Mouse (Mus musculus): ENCODE measurements at regions not wholly inside any gene's neighbourhood (a gene's known extent, or its start where the extent isn't known, plus 50 kb on each side); places are given as distances from the start of the nearest gene placed in this dataset.

DNA sequence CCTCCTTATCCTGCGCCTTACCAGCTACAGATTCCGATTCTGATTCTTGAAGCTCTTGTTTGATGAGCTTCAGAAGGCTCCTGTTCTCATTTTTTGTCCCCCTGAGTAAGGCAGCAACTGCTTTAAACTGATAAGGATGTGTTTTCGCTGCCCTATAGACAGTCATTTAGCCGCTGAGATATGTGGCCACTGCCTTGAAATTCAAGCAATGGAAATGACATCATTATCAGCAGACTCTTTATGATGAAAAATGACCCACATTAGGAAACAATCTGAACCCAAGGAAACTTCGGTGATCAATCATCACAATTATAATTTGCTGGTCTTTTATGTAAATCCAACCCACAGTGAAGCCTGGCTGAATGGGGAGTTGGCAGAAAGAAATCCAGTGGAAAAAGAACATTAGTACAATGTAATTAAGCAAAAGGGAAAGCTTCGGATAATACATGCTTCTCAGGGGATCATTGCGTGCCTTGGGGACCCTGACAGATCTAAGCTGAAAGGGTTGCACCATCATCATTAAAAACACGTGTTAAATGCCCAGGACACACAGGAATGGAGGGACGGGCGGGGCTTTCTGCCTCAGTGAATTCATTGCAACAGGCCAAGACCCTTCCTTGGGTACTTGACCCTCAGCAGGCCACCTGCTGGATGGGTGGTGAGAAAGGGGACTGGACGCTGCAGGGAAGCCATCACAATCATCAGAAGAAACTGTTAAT is 462.2 kb downstream of the Pik3r1 start:
- ATAC-seq (no peak), DNase-seq (no peak)
- Histone ChIP-seq H3K27ac (ENCODE audit: low read depth, low read length) (no peak overlapping the region), H3K9ac (no peak overlapping the region), H3K27me3 (ENCODE audit: insufficient read depth, low read length) (no peaks in the 10 kb centered on the region), H3K4me1 (ENCODE audit: insufficient read depth) (no peaks in the 10 kb centered on the region), H3K36me3 (ENCODE audit: insufficient read depth) (no peaks in the 10 kb centered on the region), H3K4me2 (ENCODE audit: low read depth) (no peak overlapping the region), H3K9me3 (ENCODE audit: low read length) (no peaks in the 10 kb centered on the region), H3K4me3 (ENCODE audit: low read depth, low read length) (no peak overlapping the region)
- no peak for TF ChIP-seq CTCF (IDR thresholded peaks at IDR 0.05; ENCODE audit: low read depth)
- 42% methylated on average over 11 of the region's 11 CpGs for WGBS

- WGBS = 54% methylated on average over 6 of the region's 6 CpGs
- H3K9me3 ChIP-seq (ENCODE audit: low read length) = no peaks in the 10 kb centered on the region
- ATAC-seq (no peak), DNase-seq (no peak)
- no peak for TF ChIP-seq CTCF (IDR thresholded peaks at IDR 0.05; ENCODE audit: low read depth)
- no peak overlapping the region for H3K4me3 ChIP-seq (ENCODE audit: low read depth, low read length)
- no peak overlapping the region for H3K4me2 ChIP-seq (ENCODE audit: low read depth)
- H3K27me3 ChIP-seq (ENCODE audit: insufficient read depth, low read length) = no peaks in the 10 kb centered on the region
- H3K9ac ChIP-seq = no peak overlapping the region
- no peaks in the 10 kb centered on the region for H3K4me1 ChIP-seq (ENCODE audit: insufficient read depth)
- no peaks in the 10 kb centered on the region for H3K36me3 ChIP-seq (ENCODE audit: insufficient read depth)
- no peak overlapping the region for H3K27ac ChIP-seq (ENCODE audit: low read depth, low read length)
Measured at GRCm38 (mm10) chr13:101305063-101305462, 463.0 kb downstream of the Pik3r1 start.

DNA sequence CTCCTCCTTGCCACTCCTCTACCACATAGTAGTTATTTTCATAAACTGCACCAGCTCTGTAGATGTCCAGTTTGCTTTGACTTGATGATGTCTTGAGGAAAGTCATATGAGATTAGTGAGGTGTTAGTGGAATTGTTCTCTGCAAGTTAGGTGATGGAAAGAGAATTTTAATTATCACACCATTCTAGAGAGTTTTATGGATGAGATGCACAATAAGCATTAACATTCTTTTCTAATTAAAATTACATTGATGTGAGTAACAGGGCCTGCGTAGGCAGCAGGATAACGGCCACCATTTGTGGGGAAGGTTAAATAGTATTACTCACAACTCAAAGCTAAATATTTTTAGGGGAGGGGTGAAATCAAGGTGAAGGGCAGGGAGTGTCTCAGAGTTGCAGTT is 466.7 kb downstream of the Pik3r1 start:
- TF ChIP-seq CTCF (IDR thresholded peaks at IDR 0.05; ENCODE audit: low read depth) = no peak
- ATAC-seq = no peak
- 53% methylated on average over 2 of the region's 2 CpGs for WGBS

DNA sequence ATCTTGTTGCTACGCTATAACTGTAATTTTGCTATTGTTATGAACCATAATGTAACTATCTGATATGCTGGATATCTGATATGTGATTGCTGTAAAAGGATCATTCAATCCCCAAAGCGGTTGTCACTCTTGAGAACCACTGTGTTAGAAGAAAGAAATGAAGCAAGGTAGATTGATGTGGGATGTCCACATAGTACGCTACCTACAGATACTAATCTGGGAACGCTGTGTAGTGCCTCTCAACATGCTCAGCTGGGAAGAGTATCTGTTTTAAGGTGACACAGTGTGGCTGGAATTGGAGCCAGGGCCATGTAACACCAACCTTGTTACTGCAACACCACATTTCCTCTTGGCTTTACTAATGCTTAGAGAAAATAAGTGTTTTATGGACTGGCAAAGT is 456.2 kb upstream of the Slc30a5 start:
- Histone ChIP-seq H3K4me1 (ENCODE audit: insufficient read depth) (no peaks in the 10 kb centered on the region), H3K9ac (no peak overlapping the region), H3K36me3 (ENCODE audit: insufficient read depth) (no peaks in the 10 kb centered on the region), H3K27ac (ENCODE audit: low read depth, low read length) (no peak overlapping the region), H3K27me3 (ENCODE audit: insufficient read depth, low read length) (no peaks in the 10 kb centered on the region), H3K9me3 (ENCODE audit: low read length) (no peaks in the 10 kb centered on the region), H3K4me3 (ENCODE audit: low read depth, low read length) (no peak overlapping the region), H3K4me2 (ENCODE audit: low read depth) (no peak overlapping the region)
- ATAC-seq (no peak), DNase-seq (no peak)
- no peak for TF ChIP-seq CTCF (IDR thresholded peaks at IDR 0.05; ENCODE audit: low read depth)
- 95% methylated on average over 4 of the region's 4 CpGs for WGBS

More for the DNA sequence above, 466.7 kb downstream of the Pik3r1 start:
- no peaks in the 10 kb centered on the region for H3K9me3 ChIP-seq (ENCODE audit: low read length)
- DNase-seq = no peak
- no peak overlapping the region for H3K4me3 ChIP-seq (ENCODE audit: low read depth, low read length)
- no peaks in the 10 kb centered on the region for H3K36me3 ChIP-seq (ENCODE audit: insufficient read depth)
- no peak overlapping the region for H3K9ac ChIP-seq
- no peaks in the 10 kb centered on the region for H3K4me1 ChIP-seq (ENCODE audit: insufficient read depth)
- no peaks in the 10 kb centered on the region for H3K27me3 ChIP-seq (ENCODE audit: insufficient read depth, low read length)
- no peak overlapping the region for H3K4me2 ChIP-seq (ENCODE audit: low read depth)
- no peak overlapping the region for H3K27ac ChIP-seq (ENCODE audit: low read depth, low read length)

GRCm38 (mm10) chr13:101287131-101287530 is 453.9 kb upstream of the Slc30a5 start:
- ATAC-seq (no peak), DNase-seq (no peak)
- Histone ChIP-seq H3K27me3 (ENCODE audit: insufficient read depth, low read length) (no peaks in the 10 kb centered on the region), H3K4me1 (ENCODE audit: insufficient read depth) (no peaks in the 10 kb centered on the region), H3K36me3 (ENCODE audit: insufficient read depth) (no peaks in the 10 kb centered on the region), H3K27ac (ENCODE audit: low read depth, low read length) (no peak overlapping the region), H3K9me3 (ENCODE audit: low read length) (no peaks in the 10 kb centered on the region), H3K4me3 (ENCODE audit: low read depth, low read length) (no peak overlapping the region), H3K9ac (no peak overlapping the region), H3K4me2 (ENCODE audit: low read depth) (no peak overlapping the region)
- 14% methylated on average over 4 of the region's 4 CpGs for WGBS
- TF ChIP-seq CTCF (IDR thresholded peaks at IDR 0.05; ENCODE audit: low read depth) = no peak

DNA sequence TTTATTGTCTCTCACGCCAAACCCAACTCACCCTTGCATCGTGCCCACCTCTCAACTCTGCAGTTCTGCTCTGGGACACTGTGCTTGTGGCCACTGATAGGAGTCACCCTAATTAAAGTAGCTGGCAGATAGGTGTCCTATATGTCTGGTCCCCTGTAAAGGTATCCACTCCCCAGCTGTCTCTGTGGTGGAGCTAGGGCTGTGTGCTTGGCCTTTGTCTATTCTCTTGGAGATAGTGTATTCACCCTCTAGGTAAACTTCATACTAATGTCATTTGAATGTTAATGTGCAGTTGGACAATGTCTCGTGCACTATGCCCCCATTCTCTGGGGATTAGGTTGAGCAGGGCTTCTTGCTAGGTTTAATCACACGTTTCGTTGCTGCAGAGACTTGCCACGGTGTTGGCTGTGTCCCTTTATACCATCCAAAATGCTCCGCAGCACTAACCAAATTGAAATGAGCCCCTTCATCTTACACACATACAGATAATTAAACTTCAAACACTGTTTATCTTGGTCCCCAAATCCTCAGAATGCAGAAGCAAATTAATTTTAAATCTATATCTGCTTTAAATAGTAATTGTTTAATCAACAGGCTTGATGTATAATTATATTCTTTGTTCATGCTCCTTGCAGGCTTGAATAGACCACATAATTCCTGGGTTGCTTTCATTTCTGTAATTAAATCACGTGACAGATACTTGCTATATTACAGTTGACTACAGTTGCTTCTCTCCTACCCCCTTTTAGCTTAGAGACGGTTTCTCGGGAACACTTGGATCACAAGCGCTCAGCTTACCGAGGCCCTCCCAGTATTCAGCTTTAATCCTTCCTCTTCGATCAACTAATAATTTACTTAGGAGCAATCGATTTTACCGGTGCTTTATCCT is 453.0 kb upstream of the Slc30a5 start:
- 33% methylated on average over 15 of the region's 15 CpGs for WGBS
- TF ChIP-seq CTCF (IDR thresholded peaks at IDR 0.05; ENCODE audit: low read depth) = no peak
- no peak overlapping the region for H3K4me3 ChIP-seq (ENCODE audit: low read depth, low read length)
- no peaks in the 10 kb centered on the region for H3K4me1 ChIP-seq (ENCODE audit: insufficient read depth)
- H3K9me3 ChIP-seq (ENCODE audit: low read length) = no peaks in the 10 kb centered on the region
- H3K4me2 ChIP-seq (ENCODE audit: low read depth) = 0 out of 2 replicates have a peak overlapping the region, but pooled peaks have one; percentile 8
- H3K9ac ChIP-seq = no peak overlapping the region
- no peak overlapping the region for H3K27ac ChIP-seq (ENCODE audit: low read depth, low read length)
- H3K36me3 ChIP-seq (ENCODE audit: insufficient read depth) = no peaks in the 10 kb centered on the region
- no peaks in the 10 kb centered on the region for H3K27me3 ChIP-seq (ENCODE audit: insufficient read depth, low read length)
- peak; percentile 85 for ATAC-seq
- peak; percentile 32 for DNase-seq

GRCm38 (mm10) chr13:101278127-101278526 is 444.9 kb upstream of the Slc30a5 start:
- TF ChIP-seq CTCF (IDR thresholded peaks at IDR 0.05; ENCODE audit: low read depth) = no peak
- Histone ChIP-seq H3K27ac (ENCODE audit: low read depth, low read length) (no peak overlapping the region), H3K4me1 (ENCODE audit: insufficient read depth) (0 out of 2 replicates have a peak, but pooled peaks cover 4% of the 10 kb centered on the region), H3K4me2 (ENCODE audit: low read depth) (no peak overlapping the region), H3K27me3 (ENCODE audit: insufficient read depth, low read length) (no peaks in the 10 kb centered on the region), H3K9me3 (ENCODE audit: low read length) (no peaks in the 10 kb centered on the region), H3K4me3 (ENCODE audit: low read depth, low read length) (no peak overlapping the region), H3K36me3 (ENCODE audit: insufficient read depth) (no peaks in the 10 kb centered on the region), H3K9ac (no peak overlapping the region)
- no peak for ATAC-seq
- DNase-seq = no peak
- WGBS = 79% methylated on average over 1 of the region's 1 CpGs

All from forebrain, postnatal 0 days (tissue).